Mouse (Mus musculus) CH12.LX (cell line): ENCODE measurements around the gene Mitf. TPM values are rescaled to one million over a fixed set of nuclear protein-coding genes. Genes with fewer than 3 reads are reported as not detected.

Experiments
- DNase-seq: peaks from one replicate; pipeline ENCODE4 v3.0.0-alpha.2; 2013; ENCODE audit errors: extremely low read depth
- H3K27ac ChIP-seq: 2 replicates; pipeline ENCODE4 v1.5.1; 2012; ENCODE audit warnings: low read depth, mild to moderate bottlenecking, control low read depth, moderate library complexity; ENCODE audit not compliant: insufficient read depth
- H3K27me3 ChIP-seq: replicated peaks from 2 replicates; pipeline ENCODE3; 2012; ENCODE audit warnings: inconsistent platforms
- H3K36me3 ChIP-seq, 2 experiments: replicated peaks in 1 of 2; 2 replicates each; pipeline versions ENCODE3 to v1.6.1; 2012; ENCODE audit warnings: inconsistent platforms in 1 of 2, low read length in 1 of 2, mild to moderate bottlenecking in 1 of 2, mixed read lengths in 1 of 2, moderate library complexity in 1 of 2; ENCODE audit not compliant: control insufficient read depth in 1 of 2, insufficient read depth in 1 of 2
- H3K4me1 ChIP-seq, 2 experiments: 2 replicates each; pipeline ENCODE4 v1.6.1; 2012; ENCODE audit warnings: inconsistent platforms in 1 of 2, moderate library complexity in 1 of 2; ENCODE audit not compliant: insufficient read depth in 2 of 2, control insufficient read depth in 1 of 2
- H3K4me2 ChIP-seq: 2 replicates; pipeline ENCODE4 v1.6.1; 2012; ENCODE audit warnings: low read depth, mild to moderate bottlenecking, control low read depth; ENCODE audit not compliant: poor library complexity, insufficient read depth, severe bottlenecking
- H3K4me3 ChIP-seq, 3 experiments: fragments of 150-350 bp in 1 of 3; sonication (generic) in 1 of 3; replicated peaks in 1 of 3; 2 replicates each; pipeline versions ENCODE3 to v1.5.1; 2011 to 2012; ENCODE audit warnings: low read depth in 2 of 3, low read length in 2 of 3, mild to moderate bottlenecking in 2 of 3, moderate library complexity in 2 of 3, control low read depth in 1 of 3, improper control_type of control experiment in 1 of 3, inconsistent platforms in 1 of 3, mixed read lengths in 1 of 3; ENCODE audit not compliant: poor library complexity in 1 of 3
- H3K79me2 ChIP-seq: replicated peaks from 2 replicates; pipeline ENCODE4 v1.6.1; 2012; ENCODE audit warnings: mild to moderate bottlenecking, moderate library complexity; ENCODE audit not compliant: control insufficient read depth, poor library complexity, insufficient read depth, severe bottlenecking; ENCODE audit errors: extremely low read depth
- H3K9ac ChIP-seq: 2 replicates; pipeline ENCODE4 v1.6.1; 2012; ENCODE audit warnings: low read depth, mild to moderate bottlenecking, control low read depth, moderate library complexity; ENCODE audit not compliant: insufficient read depth
- H3K9me3 ChIP-seq: replicated peaks from 2 replicates; pipeline ENCODE3; 2012; ENCODE audit warnings: low read length, inconsistent platforms, mixed read lengths
- BHLHE40 ChIP-seq: IDR thresholded peaks from 2 replicates; pipeline ENCODE4 v1.6.1; 2011; ENCODE audit warnings: mild to moderate bottlenecking, low read depth, low read length, improper control_type of control experiment
- CTCF ChIP-seq, 2 experiments: IDR thresholded peaks in 1 of 2; conservative IDR thresholded peaks in 1 of 2; 2 replicates each; pipeline ENCODE4 v1.5.1; 2011 to 2012; ENCODE audit warnings: low read depth in 2 of 2, low read length in 2 of 2, improper control_type of control experiment in 1 of 2, inconsistent platforms in 1 of 2, mild to moderate bottlenecking in 1 of 2, moderate library complexity in 1 of 2
- EP300 ChIP-seq: IDR thresholded peaks from 2 replicates; pipeline ENCODE4 v1.6.1; 2011; ENCODE audit warnings: low read length, improper control_type of control experiment
- GABPA ChIP-seq: IDR thresholded peaks from 2 replicates; pipeline ENCODE4 v1.6.1; 2012; ENCODE audit warnings: low read depth, low read length, improper control_type of control experiment, inconsistent platforms; ENCODE audit not compliant: insufficient replicate concordance
- HCFC1 ChIP-seq: IDR thresholded peaks from 2 replicates; pipeline ENCODE4 v1.6.1; 2012; ENCODE audit warnings: low read depth, mild to moderate bottlenecking, inconsistent platforms, low read length, improper control_type of control experiment
- MAX ChIP-seq: IDR thresholded peaks from 2 replicates; pipeline ENCODE4 v1.6.1; 2011; ENCODE audit warnings: low read length, improper control_type of control experiment
- MXI1 ChIP-seq: IDR thresholded peaks from 2 replicates; pipeline ENCODE4 v1.6.1; 2011; ENCODE audit warnings: mild to moderate bottlenecking, low read depth, low read length, improper control_type of control experiment
- NELFE ChIP-seq: IDR thresholded peaks from 2 replicates; pipeline ENCODE4 v1.6.1; 2011; ENCODE audit warnings: low read depth, low read length, improper control_type of control experiment
- POLR2A ChIP-seq: IDR thresholded peaks from 2 replicates; pipeline ENCODE4 v1.6.1; 2011; ENCODE audit warnings: low read depth, mild to moderate bottlenecking, improper control_type of control experiment, low read length
- SIN3A ChIP-seq: IDR thresholded peaks from 2 replicates; pipeline ENCODE4 v1.6.1; 2012; ENCODE audit warnings: low read length, improper control_type of control experiment, inconsistent platforms
- SMC3 ChIP-seq: IDR thresholded peaks from 2 replicates; pipeline ENCODE4 v1.6.1; 2011; ENCODE audit warnings: low read depth, low read length, improper control_type of control experiment
- TCF12 ChIP-seq: IDR thresholded peaks from 2 replicates; pipeline ENCODE4 v1.6.1; 2014; ENCODE audit warnings: low read depth, mild to moderate bottlenecking, inconsistent platforms, low read length, improper control_type of control experiment
- ZC3H11A ChIP-seq: IDR thresholded peaks from 2 replicates; pipeline ENCODE4 v1.6.1; 2012; ENCODE audit warnings: low read depth, mild to moderate bottlenecking, inconsistent platforms, low read length, improper control_type of control experiment
- ZKSCAN1 ChIP-seq: IDR thresholded peaks from 2 replicates; pipeline ENCODE4 v1.6.1; 2012; ENCODE audit warnings: low read depth, inconsistent platforms, low read length, improper control_type of control experiment, borderline replicate concordance
- ZMIZ1 ChIP-seq: IDR thresholded peaks from 2 replicates; pipeline ENCODE4 v1.6.1; 2012; ENCODE audit warnings: low read depth, mild to moderate bottlenecking, inconsistent platforms, low read length, improper control_type of control experiment
- dilution Hi-C: fragments of 300-500 bp; cut with MboI; formaldehyde crosslinking; loops from 2 replicates; pipeline ENCODE4 v1.14.3; 2020; ENCODE audit warnings: low sequenced_read_pairs; ENCODE audit not compliant: extremely low pct_unique_long_range_greater_than_20kb, extremely low pct_ligation_motif_present
- in situ Hi-C: fragments of 300-500 bp; cut with MboI; formaldehyde crosslinking; loops from 3 replicates; pipeline ENCODE4 v1.14.3; 2019; ENCODE audit warnings: low sequenced_read_pairs, low pct_ligation_motif_present, low pct_unique_long_range_greater_than_20kb, mixed read lengths
- polyA plus RNA-seq: library from polyadenylated mRNA; unstranded; fragments of >175 nt; gene quantifications from 2 replicates; pipeline ENCODE4 v1.2.1, GENCODE M21; 2012; ENCODE audit warnings: low read depth; ENCODE audit not compliant: insufficient read length
- total RNA-seq, 2 experiments: library from RNA; depleted of rRNA; stranded (reverse); fragments of 300-350 nt in 1 of 2; fragments of >200 nt in 1 of 2; gene quantifications; 2 replicates each; pipeline ENCODE4 v1.2.3; 2012 to 2014

Gene Mitf
- total and polyA plus RNA-seq, 3 experiments: 3.4 to 4.7 (median 3.6) TPM

DNA sequence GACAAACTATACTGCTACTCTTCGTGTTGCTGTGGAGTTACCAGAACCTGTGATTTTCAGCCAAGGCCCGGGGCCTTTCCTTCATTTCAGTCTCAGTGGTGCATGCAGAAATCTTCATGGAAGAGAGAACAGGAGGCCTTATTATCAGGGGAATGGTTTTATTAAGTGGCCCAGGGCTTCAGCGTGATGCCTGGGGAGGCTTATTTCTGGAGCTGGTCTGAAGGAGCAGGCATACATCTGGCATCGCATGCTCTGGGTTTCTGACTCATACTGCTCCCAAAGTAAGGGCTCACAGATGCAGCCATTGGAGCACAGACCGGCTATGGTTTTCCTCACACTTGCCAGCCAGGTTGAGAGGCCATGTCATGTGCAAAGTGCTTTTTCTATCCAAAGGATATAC lies 208.2 kb downstream of the Mitf start:
- H3K79me2 ChIP-seq: no peaks in the 10 kb centered on the region
- no peak for DNase-seq
- peaks cover 6 to 18% of the 10 kb centered on the region in 2 experiments for H3K36me3 ChIP-seq
- H3K27me3 ChIP-seq: no peaks in the 10 kb centered on the region
- H3K4me3 ChIP-seq: no peak overlapping the region
- TF ChIP-seq POLR2A: no peak
- TF ChIP-seq GABPA: no peak
- TF ChIP-seq MXI1: no peak
- no peak for TF ChIP-seq EP300
- no peak for TF ChIP-seq TCF12
- no peak for TF ChIP-seq ZKSCAN1
- TF ChIP-seq NELFE: no peak
- TF ChIP-seq ZC3H11A: no peak
- no peak for TF ChIP-seq SIN3A
- TF ChIP-seq ZMIZ1: no peak
- no peak for TF ChIP-seq HCFC1
- TF ChIP-seq BHLHE40: no peak
- no peak for TF ChIP-seq MAX
- TF ChIP-seq SMC3: no peak
- H3K4me2 ChIP-seq: no peak overlapping the region
- H3K4me1 ChIP-seq: no peaks in the 10 kb centered on the region
- in situ Hi-C loops: no loop called here
- dilution Hi-C loops: no loop called here
- no peak overlapping the region for H3K27ac ChIP-seq
- no peak overlapping the region for H3K9ac ChIP-seq
- no peaks in the 10 kb centered on the region for H3K9me3 ChIP-seq

DNA sequence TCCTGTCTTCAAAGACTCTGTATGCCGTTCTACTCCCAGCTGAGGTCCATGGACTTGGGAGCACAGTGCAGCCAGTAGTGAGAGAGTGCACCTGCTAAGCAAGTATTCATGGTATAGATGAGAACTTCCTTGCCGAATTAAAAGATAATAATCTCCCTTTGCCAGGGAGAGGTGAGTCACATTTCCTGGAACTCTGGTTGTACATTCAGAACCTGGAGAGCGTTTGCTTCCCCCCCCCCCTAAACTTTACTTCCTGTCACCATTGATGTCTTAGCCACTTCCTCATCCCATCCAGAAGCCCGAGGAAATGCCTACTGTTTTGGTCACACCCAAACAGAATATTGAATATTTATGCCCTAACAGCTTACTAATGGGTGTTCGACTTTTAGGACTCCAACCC lies 209.0 kb downstream of the Mitf start:
- dilution Hi-C loops (no loop called here), in situ Hi-C loops (no loop called here)
- Histone ChIP-seq H3K9ac (no peak overlapping the region), H3K36me3 (peaks cover 6 to 18% of the 10 kb centered on the region in 2 experiments), H3K79me2 (no peaks in the 10 kb centered on the region), H3K4me1 (no peaks in the 10 kb centered on the region), H3K4me2 (no peak overlapping the region), H3K9me3 (no peaks in the 10 kb centered on the region), H3K27ac (no peak overlapping the region), H3K4me3 (no peak overlapping the region), H3K27me3 (no peaks in the 10 kb centered on the region)
- no peak for DNase-seq
- TF ChIP-seq MXI1: no peak

DNA sequence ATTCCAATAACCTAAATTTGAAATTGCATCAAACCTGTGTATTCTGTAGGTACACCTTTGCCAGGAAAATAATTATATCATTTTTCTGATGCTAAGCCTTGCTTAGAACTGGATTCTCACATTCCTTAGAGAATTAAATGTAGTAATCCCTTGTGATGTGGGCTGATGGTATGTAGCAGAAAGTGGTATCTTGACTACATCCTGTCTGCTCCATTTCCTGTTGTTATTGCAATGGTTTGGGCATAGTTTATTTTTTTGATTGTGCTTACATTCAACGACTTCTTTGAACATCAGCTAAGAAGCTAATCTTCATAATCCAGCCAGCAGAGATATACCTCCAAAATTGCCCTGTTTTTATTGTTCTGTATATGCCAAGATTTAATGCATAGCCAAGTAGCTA lies 217.0 kb downstream of the Mitf start:
- no peak overlapping the region for H3K4me2 ChIP-seq
- in situ Hi-C loops: no loop called here
- no peaks in the 10 kb centered on the region for H3K9me3 ChIP-seq
- H3K79me2 ChIP-seq: no peaks in the 10 kb centered on the region
- dilution Hi-C loops: no loop called here
- no peaks in the 10 kb centered on the region for H3K4me1 ChIP-seq
- no peaks in the 10 kb centered on the region for H3K36me3 ChIP-seq
- H3K27ac ChIP-seq: no peak overlapping the region
- no peak for DNase-seq
- no peak overlapping the region for H3K9ac ChIP-seq
- no peak for TF ChIP-seq CTCF (conservative IDR thresholded peaks at IDR 0.05 in 1 of 2, IDR thresholded peaks at IDR 0.05 in 1 of 2; ENCODE audit: low read depth in 2 of 2, low read length in 2 of 2)
- no peaks in the 10 kb centered on the region for H3K27me3 ChIP-seq
- H3K4me3 ChIP-seq: no peak overlapping the region
